Mouse (Mus musculus) embryonic facial prominence, embryonic 14.5 days (tissue): ENCODE measurements at regions not wholly inside any gene's neighbourhood (a gene's known extent, or its start where the extent isn't known, plus 50 kb on each side); places are given as distances from the start of the nearest gene placed in this dataset.

Source experiments
- ATAC-seq: fragments of 200-750 bp; cut with Nextera tagmentation; 2 replicates; pipeline ENCODE4 v1.8.0; 2017; ENCODE audit warnings: low read depth, moderate number of reproducible peaks, moderate TSS enrichment
- DNase-seq: peaks from one replicate; pipeline ENCODE4 v3.0.0-alpha.2; 2015; ENCODE audit warnings: low spot score
- H3K27ac ChIP-seq: fragments of 300-500 bp; sonication (generic); replicated peaks from 2 replicates; pipeline ENCODE4 v1.5.1; 2014; ENCODE audit warnings: low read depth, mild to moderate bottlenecking, low read length, moderate library complexity
- H3K27me3 ChIP-seq: fragments of 300-500 bp; sonication (generic); replicated peaks from 2 replicates; pipeline ENCODE4 v1.6.1; 2014; ENCODE audit warnings: low read length; ENCODE audit not compliant: control insufficient read depth, insufficient read depth
- H3K36me3 ChIP-seq: fragments of 300-500 bp; sonication (generic); 2 replicates; pipeline ENCODE4 v1.6.1; 2014; ENCODE audit warnings: low read length, mixed read lengths; ENCODE audit not compliant: control insufficient read depth, insufficient read depth
- H3K4me1 ChIP-seq: fragments of 300-500 bp; sonication (generic); 2 replicates; pipeline ENCODE4 v1.6.1; 2014; ENCODE audit warnings: antibody characterized with exemption, low read length; ENCODE audit not compliant: control insufficient read depth, insufficient read depth
- H3K4me2 ChIP-seq: fragments of 300-500 bp; sonication (generic); 2 replicates; pipeline ENCODE4 v1.6.1; 2014; ENCODE audit warnings: low read depth, mild to moderate bottlenecking, low read length, moderate library complexity, mixed read lengths
- H3K4me3 ChIP-seq: fragments of 300-500 bp; sonication (generic); 2 replicates; pipeline ENCODE4 v1.5.1; 2014; ENCODE audit warnings: low read depth, mild to moderate bottlenecking, low read length
- H3K9ac ChIP-seq: fragments of 300-500 bp; sonication (generic); 2 replicates; pipeline ENCODE4 v1.6.1; 2014; ENCODE audit warnings: low read depth, mild to moderate bottlenecking, low read length, moderate library complexity, mixed read lengths
- H3K9me3 ChIP-seq: fragments of 300-500 bp; sonication (generic); 2 replicates; pipeline ENCODE4 v1.6.1; 2016; ENCODE audit warnings: low read length; ENCODE audit not compliant: control insufficient read depth
- WGBS: fragments of 180-500 bp; shearing (Covaris S2); extraction: QIAGEN DNeasy Blood & Tissue Kit; methylation state at CpG from one replicate; pipeline ENCODE4 v1.1.7; 2014; 5-methylcytosine and 5-hydroxymethylcytosine counted together

GRCm38 (mm10) chr15:67892066-67892465 lies 1391.4 kb upstream of the Lrrc6 start:
- Histone ChIP-seq H3K4me1 (no peaks in the 10 kb centered on the region), H3K27me3 (no peaks in the 10 kb centered on the region), H3K27ac (no peak overlapping the region), H3K4me2 (no peak overlapping the region), H3K4me3 (no peak overlapping the region), H3K36me3 (no peaks in the 10 kb centered on the region), H3K9me3 (no peaks in the 10 kb centered on the region), H3K9ac (no peak overlapping the region)
- 54% methylated on average over 3 of the region's 3 CpGs for whole genome bisulfite sequencing
- DNase-seq (no peak), ATAC-seq (no peak)

DNA sequence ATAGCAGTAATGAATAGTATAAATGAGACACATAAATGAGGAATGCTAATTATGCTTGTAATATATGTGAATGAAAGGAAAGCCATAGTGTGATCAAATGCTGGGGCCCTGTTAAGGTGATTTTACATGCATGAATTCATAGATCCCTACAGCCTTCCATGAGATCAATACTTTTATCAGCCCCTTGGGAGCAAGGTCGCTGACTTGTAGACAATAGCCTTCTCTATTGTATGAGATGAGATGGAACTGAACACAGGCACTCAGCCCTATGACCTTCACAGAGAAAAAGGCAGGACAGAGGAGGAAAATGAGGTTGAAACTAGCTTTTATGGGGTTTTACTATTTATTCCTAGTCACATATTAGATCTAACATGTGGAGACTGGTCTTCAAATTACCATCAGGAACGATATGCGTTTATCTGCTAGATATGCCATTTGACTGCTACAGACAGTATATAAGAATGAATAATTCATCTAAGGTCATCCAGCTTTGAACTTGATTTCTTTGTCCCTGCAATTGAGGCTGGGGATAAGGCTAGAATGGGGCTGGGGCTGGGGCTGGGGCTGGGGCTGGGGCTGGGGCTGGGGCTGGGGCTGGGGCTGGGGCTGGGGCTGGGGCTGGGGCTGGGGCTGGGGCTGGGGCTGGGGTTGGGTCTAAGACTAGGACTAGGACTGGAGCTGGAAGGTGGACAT lies 1390.0 kb upstream of the Lrrc6 start:
- DNase-seq (no peak), ATAC-seq (no peak)
- 79% methylated on average over 3 of the region's 3 CpGs for WGBS
- Histone ChIP-seq H3K4me3 (no peak overlapping the region), H3K27ac (no peak overlapping the region), H3K9me3 (no peaks in the 10 kb centered on the region), H3K4me2 (no peak overlapping the region), H3K9ac (no peak overlapping the region), H3K4me1 (no peaks in the 10 kb centered on the region), H3K27me3 (no peaks in the 10 kb centered on the region), H3K36me3 (no peaks in the 10 kb centered on the region)

DNA sequence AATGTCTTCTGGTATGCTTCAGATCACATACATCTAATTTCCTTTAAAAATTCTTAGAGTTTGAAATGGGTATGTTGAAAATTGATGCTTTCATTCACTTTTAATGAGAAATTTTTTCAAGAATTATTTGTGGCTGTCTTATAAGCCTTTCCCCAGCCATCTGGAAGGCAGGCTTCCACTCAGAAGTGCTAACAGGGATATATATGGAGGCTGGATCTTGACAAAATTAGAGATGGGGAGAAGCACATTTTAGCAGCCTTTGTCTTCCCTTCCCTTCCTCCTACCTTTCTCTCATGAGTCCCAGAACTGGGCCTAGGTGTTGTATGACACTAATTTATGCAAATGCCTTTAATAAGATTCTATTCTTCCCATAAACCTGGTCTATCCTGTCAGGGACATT lies 1387.8 kb upstream of the Lrrc6 start:
- Histone ChIP-seq H3K4me2 (no peak overlapping the region), H3K36me3 (no peaks in the 10 kb centered on the region), H3K9ac (no peak overlapping the region), H3K27me3 (no peaks in the 10 kb centered on the region), H3K9me3 (no peaks in the 10 kb centered on the region), H3K4me3 (no peak overlapping the region), H3K4me1 (no peaks in the 10 kb centered on the region), H3K27ac (no peak overlapping the region)
- DNase-seq (no peak), ATAC-seq (no peak)

DNA sequence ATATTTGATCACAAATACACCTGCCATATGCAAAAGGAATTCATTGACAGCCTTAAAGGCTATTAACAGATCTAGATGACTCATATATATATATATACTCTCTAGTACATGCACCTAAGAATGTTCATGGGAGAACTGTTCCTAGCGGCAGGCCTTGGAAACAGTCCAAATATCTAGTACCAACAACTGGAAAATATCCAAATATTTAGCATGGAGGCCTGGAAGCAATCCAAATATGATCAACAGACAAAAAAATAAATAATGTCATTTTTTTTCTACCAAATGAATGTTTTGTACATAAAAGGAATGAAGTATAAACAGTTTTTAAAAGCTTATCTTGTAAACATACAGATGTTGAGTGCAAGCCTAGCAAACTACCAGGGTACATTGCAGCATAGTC lies 1354.6 kb upstream of the Lrrc6 start:
- no peak overlapping the region for H3K4me3 ChIP-seq
- H3K36me3 ChIP-seq: no peaks in the 10 kb centered on the region
- no peak overlapping the region for H3K27ac ChIP-seq
- no peaks in the 10 kb centered on the region for H3K27me3 ChIP-seq
- DNase-seq (peak; percentile 17), ATAC-seq (no peak)
- WGBS: 22% methylated on average over 1 of the region's 1 CpGs
- no peak overlapping the region for H3K9ac ChIP-seq
- H3K4me1 ChIP-seq: no peaks in the 10 kb centered on the region
- H3K9me3 ChIP-seq: no peaks in the 10 kb centered on the region
- no peak overlapping the region for H3K4me2 ChIP-seq

DNA sequence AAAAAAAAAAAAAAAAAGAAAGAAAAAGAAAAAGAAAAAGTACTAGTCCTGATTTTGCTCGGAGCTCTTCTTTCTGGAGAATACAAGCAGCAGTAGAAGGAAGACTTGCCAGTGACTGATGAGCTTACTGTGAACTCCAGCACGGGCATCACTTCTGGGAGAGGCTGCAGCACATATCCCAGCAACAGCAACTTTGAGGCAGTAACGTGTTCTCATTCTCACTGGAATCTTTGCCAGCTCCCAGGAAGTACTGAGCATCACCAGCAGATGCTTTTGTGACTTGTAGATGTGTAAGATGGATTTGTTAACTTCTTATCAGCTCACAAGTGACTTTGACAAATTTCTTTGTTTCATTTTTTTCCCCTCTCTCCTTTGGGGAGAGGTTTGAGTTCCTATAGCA lies 1349.4 kb upstream of the Lrrc6 start:
- no peak overlapping the region for H3K9ac ChIP-seq
- DNase-seq (no peak), ATAC-seq (no peak)
- H3K27me3 ChIP-seq: no peaks in the 10 kb centered on the region
- WGBS: 66% methylated on average over 3 of the region's 3 CpGs
- no peak overlapping the region for H3K27ac ChIP-seq
- H3K4me1 ChIP-seq: no peaks in the 10 kb centered on the region
- no peak overlapping the region for H3K4me2 ChIP-seq
- no peaks in the 10 kb centered on the region for H3K9me3 ChIP-seq
- H3K36me3 ChIP-seq: no peaks in the 10 kb centered on the region
- no peak overlapping the region for H3K4me3 ChIP-seq

DNA sequence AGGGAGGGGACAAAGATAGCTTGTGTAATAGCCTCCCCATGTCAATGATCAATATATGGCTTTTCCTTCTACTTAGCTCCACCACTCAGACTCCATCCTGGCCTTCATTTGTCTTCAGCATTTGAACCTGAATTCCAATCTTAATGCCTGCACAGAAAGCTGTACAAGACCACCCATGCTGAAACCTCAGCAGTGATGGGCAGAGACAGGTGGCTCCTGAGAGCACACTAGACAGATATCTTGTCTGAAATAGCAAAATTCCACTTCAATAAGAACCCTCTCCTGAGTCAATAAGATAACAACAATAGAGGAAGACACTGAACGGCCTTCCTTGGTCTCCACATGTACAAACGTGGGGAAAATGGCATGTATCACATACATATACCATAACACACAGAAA lies 1345.0 kb upstream of the Lrrc6 start:
- H3K27ac ChIP-seq: no peak overlapping the region

GRCm38 (mm10) chr15:67840671-67841070 lies 1340.0 kb upstream of the Lrrc6 start:
- no peaks in the 10 kb centered on the region for H3K9me3 ChIP-seq
- WGBS: 60% methylated on average over 3 of the region's 3 CpGs
- no peak overlapping the region for H3K9ac ChIP-seq
- no peaks in the 10 kb centered on the region for H3K27me3 ChIP-seq
- no peaks in the 10 kb centered on the region for H3K4me1 ChIP-seq
- no peaks in the 10 kb centered on the region for H3K36me3 ChIP-seq
- ATAC-seq (no peak), DNase-seq (peak; percentile 55)
- H3K4me3 ChIP-seq: no peak overlapping the region
- no peak overlapping the region for H3K27ac ChIP-seq
- H3K4me2 ChIP-seq: no peak overlapping the region

More for the DNA sequence above, 1345.0 kb upstream of the Lrrc6 start:
- ATAC-seq (no peak), DNase-seq (no peak)
- 77% methylated on average over 2 of the region's 2 CpGs for WGBS
- no peak overlapping the region for H3K4me2 ChIP-seq
- H3K4me3 ChIP-seq: no peak overlapping the region
- H3K9ac ChIP-seq: no peak overlapping the region
- H3K36me3 ChIP-seq: no peaks in the 10 kb centered on the region
- H3K4me1 ChIP-seq: no peaks in the 10 kb centered on the region
- no peaks in the 10 kb centered on the region for H3K27me3 ChIP-seq
- H3K9me3 ChIP-seq: no peaks in the 10 kb centered on the region

GRCm38 (mm10) chr15:67825796-67826484 lies 1325.2 kb upstream of the Lrrc6 start:
- H3K4me3 ChIP-seq: no peak overlapping the region
- no peak overlapping the region for H3K9ac ChIP-seq
- DNase-seq (peak; percentile 3), ATAC-seq (no peak)
- no peak overlapping the region for H3K4me2 ChIP-seq
- H3K27me3 ChIP-seq: no peaks in the 10 kb centered on the region
- H3K36me3 ChIP-seq: no peaks in the 10 kb centered on the region
- no peaks in the 10 kb centered on the region for H3K4me1 ChIP-seq
- no peak overlapping the region for H3K27ac ChIP-seq
- no peaks in the 10 kb centered on the region for H3K9me3 ChIP-seq
- 68% methylated on average over 4 of the region's 4 CpGs for WGBS

- DNase-seq (no peak), ATAC-seq (no peak)
- Histone ChIP-seq H3K4me1 (no peaks in the 10 kb centered on the region), H3K9me3 (no peaks in the 10 kb centered on the region), H3K27me3 (no peaks in the 10 kb centered on the region), H3K9ac (no peak overlapping the region), H3K4me3 (no peak overlapping the region), H3K4me2 (no peak overlapping the region), H3K36me3 (no peaks in the 10 kb centered on the region), H3K27ac (no peak overlapping the region)
- WGBS: 70% methylated on average over 3 of the region's 3 CpGs
Measured at GRCm38 (mm10) chr15:67823226-67823625, 1322.5 kb upstream of the Lrrc6 start.
